Mouse (Mus musculus): ENCODE measurements at regions not wholly inside any gene's neighbourhood (a gene's known extent, or its start where the extent isn't known, plus 50 kb on each side); places are given as distances from the start of the nearest gene placed in this dataset.
A peak's percentile ranks its signal among the peaks of the same experiment; 100 is the strongest.

GRCm38 (mm10) chr4:7142781-7143180, 1096.1 kb downstream of the Car8 start:
- DNase-seq (ENCODE audit: low read depth, low spot score) = no peak

GRCm38 (mm10) chr4:7112159-7112558, 1126.7 kb downstream of the Car8 start:
- DNase-seq (ENCODE audit: low read depth, low spot score) = peak; percentile 3

- no peak for DNase-seq (ENCODE audit: low read depth, low spot score)
Observed at GRCm38 (mm10) chr4:7092957-7093356, 1145.9 kb downstream of the Car8 start.

GRCm38 (mm10) chr4:7091201-7091814, 1147.5 kb downstream of the Car8 start:
- DNase-seq (ENCODE audit: low read depth, low spot score) = no peak

All from mesoderm, embryonic 11.5 days (tissue).